Mouse (Mus musculus) midbrain, embryonic 16.5 days (tissue): ENCODE measurements around the gene 1810037I17Rik. TPM values are rescaled to one million over a fixed set of nuclear protein-coding genes. Genes with fewer than 3 reads are reported as not detected.

Source experiments
- ATAC-seq: fragments of 200-750 bp; cut with Nextera tagmentation; 2 replicates; pipeline ENCODE4 v1.8.0; 2017; ENCODE audit warnings: moderate TSS enrichment
- H3K27ac ChIP-seq: fragments of 300-500 bp; sonication (generic); 2 replicates; pipeline ENCODE4 v1.5.1; 2014; ENCODE audit warnings: mild to moderate bottlenecking, low read length, mixed read lengths
- H3K27me3 ChIP-seq: fragments of 300-500 bp; sonication (generic); 2 replicates; pipeline ENCODE4 v1.6.1; 2014; ENCODE audit warnings: low read depth, low read length, mixed read lengths; ENCODE audit not compliant: control insufficient read depth, insufficient read depth
- H3K36me3 ChIP-seq: fragments of 300-500 bp; sonication (generic); 2 replicates; pipeline ENCODE4 v1.6.1; 2014; ENCODE audit warnings: mild to moderate bottlenecking, low read length, moderate library complexity, mixed read lengths; ENCODE audit not compliant: control insufficient read depth, insufficient read depth
- H3K4me1 ChIP-seq: fragments of 300-500 bp; sonication (generic); 2 replicates; pipeline ENCODE4 v1.6.1; 2014; ENCODE audit warnings: mild to moderate bottlenecking, low read length, mixed read lengths; ENCODE audit not compliant: control insufficient read depth, insufficient read depth
- H3K4me2 ChIP-seq: fragments of 300-500 bp; sonication (generic); 2 replicates; pipeline ENCODE4 v1.6.1; 2014; ENCODE audit warnings: mild to moderate bottlenecking, low read length, mixed read lengths
- H3K4me3 ChIP-seq: fragments of 300-500 bp; sonication (generic); 2 replicates; pipeline ENCODE4 v1.5.1; 2014; ENCODE audit warnings: low read depth, mild to moderate bottlenecking, low read length, moderate library complexity, mixed read lengths
- H3K9ac ChIP-seq: fragments of 300-500 bp; sonication (generic); 2 replicates; pipeline ENCODE4 v1.6.1; 2014; ENCODE audit warnings: low read depth, low read length, mixed read lengths
- H3K9me3 ChIP-seq: fragments of 300-500 bp; sonication (generic); replicated peaks from 2 replicates; pipeline ENCODE4 v1.6.1; 2014; ENCODE audit warnings: mild to moderate bottlenecking, low read length, mixed read lengths; ENCODE audit not compliant: control insufficient read depth, poor library complexity, severe bottlenecking
- WGBS: fragments of 180-500 bp; shearing (Covaris S2); extraction: QIAGEN DNeasy Blood & Tissue Kit; methylation state at CpG from one replicate; pipeline ENCODE4 v1.1.7; 2014; 5-methylcytosine and 5-hydroxymethylcytosine counted together
- polyA plus RNA-seq: library from polyadenylated mRNA; unstranded; fragments of >200 nt; fragmentation: Nextera tagmentation; extraction: Ambion mirVana; gene quantifications from 2 replicates; pipeline ENCODE4 v1.2.1, GENCODE M21; 2015

The 1810037I17Rik gene
- polyA plus RNA-seq, 1 experiment from 2014 or later = 69.9 TPM

- 94% methylated on average over 9 of the region's 9 CpGs for WGBS
- no peaks in the 10 kb centered on the region for H3K4me1 ChIP-seq
- no peaks in the 10 kb centered on the region for H3K27me3 ChIP-seq
- peaks cover 6% of the 10 kb centered on the region; the same call in 1 of the 2 replicates for H3K36me3 ChIP-seq
- H3K27ac ChIP-seq = no peak overlapping the region
- no peak overlapping the region for H3K4me2 ChIP-seq
- no peak overlapping the region for H3K9ac ChIP-seq
- no peaks in the 10 kb centered on the region for H3K9me3 ChIP-seq
- no peak for ATAC-seq
- no peak overlapping the region for H3K4me3 ChIP-seq
Measured at GRCm38 (mm10) chr3:122968391-122968790, 44.4 kb downstream of the 1810037I17Rik start.

- Histone ChIP-seq H3K9me3 (no peaks in the 10 kb centered on the region), H3K4me1 (no peaks in the 10 kb centered on the region), H3K9ac (no peak overlapping the region), H3K27ac (no peak overlapping the region), H3K4me3 (no peak overlapping the region), H3K4me2 (no peak overlapping the region), H3K27me3 (no peaks in the 10 kb centered on the region), H3K36me3 (peaks cover 6% of the 10 kb centered on the region; the same call in 1 of the 2 replicates)
- 77% methylated on average over 3 of the region's 3 CpGs for WGBS
- no peak for ATAC-seq
Measured at GRCm38 (mm10) chr3:122972126-122972822, 48.3 kb downstream of the 1810037I17Rik start.

- Histone ChIP-seq H3K36me3 (no peaks in the 10 kb centered on the region), H3K27ac (no peak overlapping the region), H3K4me1 (no peaks in the 10 kb centered on the region), H3K4me2 (no peak overlapping the region), H3K27me3 (no peaks in the 10 kb centered on the region), H3K9me3 (no peaks in the 10 kb centered on the region), H3K9ac (no peak overlapping the region), H3K4me3 (no peak overlapping the region)
- WGBS = 58% methylated on average over 3 of the region's 3 CpGs
- no peak for ATAC-seq
Measured at GRCm38 (mm10) chr3:122974833-122975232, 50.8 kb downstream of the 1810037I17Rik start.

GRCm38 (mm10) chr3:122975363-122975762, 51.4 kb downstream of the 1810037I17Rik start:
- WGBS = 87% methylated on average over 4 of the region's 4 CpGs
- no peak overlapping the region for H3K4me2 ChIP-seq
- H3K27ac ChIP-seq = no peak overlapping the region
- H3K36me3 ChIP-seq = no peaks in the 10 kb centered on the region
- ATAC-seq = no peak
- H3K4me3 ChIP-seq = no peak overlapping the region
- no peaks in the 10 kb centered on the region for H3K27me3 ChIP-seq
- H3K9ac ChIP-seq = no peak overlapping the region
- H3K9me3 ChIP-seq = no peaks in the 10 kb centered on the region
- H3K4me1 ChIP-seq = no peaks in the 10 kb centered on the region

Other genes with a start within 250 kb of the 1810037I17Rik start
- gene Pde5a, start 195.3 kb upstream of the 1810037I17Rik start, polyA plus RNA-seq = 1.6 and 1.7 TPM in 2 replicates
- not detected in 2 replicates for gene Fabp2, start 29.1 kb upstream of the 1810037I17Rik start, polyA plus RNA-seq
- not detected in 2 replicates for gene Gm10959, start 4.8 kb upstream of the 1810037I17Rik start, polyA plus RNA-seq
- 9.4 and 10.8 TPM in 2 replicates for gene Usp53, start 60.3 kb downstream of the 1810037I17Rik start, polyA plus RNA-seq
- gene Myoz2, start 110.8 kb downstream of the 1810037I17Rik start, polyA plus RNA-seq = not detected in 2 replicates